Mouse (Mus musculus) ZHBTc4 (cell line): Measurements from ENCODE around the gene Wdr20.

Experiments
- DNase-seq: peaks from one replicate; pipeline ENCODE4 v3.0.0-alpha.2; 2011; ENCODE audit warnings: low read depth, low spot score

Gene Wdr20

DNA sequence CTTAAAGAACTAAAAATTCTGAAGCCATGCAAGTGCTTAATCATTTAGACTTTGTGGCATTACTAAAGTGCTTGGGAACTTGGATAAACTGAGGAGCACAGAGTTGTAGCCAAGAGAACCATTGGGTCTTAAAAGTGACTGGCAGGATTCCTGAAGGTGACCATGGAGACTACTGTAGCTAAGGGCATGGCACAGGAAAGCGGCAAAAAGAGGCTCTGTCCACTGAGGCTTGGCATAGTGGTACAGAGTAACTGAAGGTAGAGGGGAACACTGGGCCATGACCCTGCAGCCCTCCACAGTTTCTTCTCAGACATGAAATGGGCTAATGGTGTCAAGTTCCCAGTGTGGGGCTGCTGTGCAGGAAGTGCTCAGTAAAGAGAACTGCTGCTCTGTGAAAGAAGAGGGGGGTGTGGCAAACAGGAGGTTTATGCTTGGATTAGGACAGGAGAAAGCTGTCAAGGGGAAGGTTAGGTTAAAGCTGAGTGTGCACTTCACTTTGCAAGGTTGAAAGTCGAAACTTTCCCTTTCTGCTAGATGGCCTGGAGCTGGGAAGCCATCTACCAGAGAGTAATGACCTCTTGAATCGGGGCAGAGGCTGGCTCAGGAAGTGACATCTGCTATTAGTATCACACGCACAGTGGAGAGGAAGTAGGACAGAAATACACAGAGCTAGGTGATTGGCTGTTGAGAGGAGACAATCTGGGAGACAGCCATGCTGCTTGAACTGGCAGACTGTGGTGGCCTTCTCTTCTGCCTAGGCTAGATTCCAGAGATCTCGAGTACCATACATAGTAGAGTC lies 38.1 kb downstream of the Wdr20 start:
- peak; percentile 36 for DNase-seq

DNA sequence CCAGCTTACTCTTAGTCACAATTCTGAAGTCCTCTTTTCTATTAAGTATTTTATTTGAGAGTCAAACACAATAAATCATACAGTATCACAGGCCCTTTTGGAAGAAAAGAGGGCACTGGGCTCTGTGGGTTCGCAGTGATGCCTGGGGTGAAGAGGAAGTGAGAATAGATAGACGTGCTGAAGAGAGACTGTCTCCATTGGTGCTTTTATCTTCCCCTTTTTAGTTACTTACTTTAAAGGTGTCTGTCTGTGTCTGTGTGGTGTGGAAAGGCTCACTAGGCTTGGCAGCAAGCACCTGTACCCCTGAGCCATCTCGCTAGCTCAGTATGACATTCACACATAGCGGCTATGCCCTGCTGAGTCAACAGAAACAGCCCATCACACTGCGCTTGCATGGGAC lies 40.1 kb downstream of the Wdr20 start:
- DNase-seq = no peak

DNA sequence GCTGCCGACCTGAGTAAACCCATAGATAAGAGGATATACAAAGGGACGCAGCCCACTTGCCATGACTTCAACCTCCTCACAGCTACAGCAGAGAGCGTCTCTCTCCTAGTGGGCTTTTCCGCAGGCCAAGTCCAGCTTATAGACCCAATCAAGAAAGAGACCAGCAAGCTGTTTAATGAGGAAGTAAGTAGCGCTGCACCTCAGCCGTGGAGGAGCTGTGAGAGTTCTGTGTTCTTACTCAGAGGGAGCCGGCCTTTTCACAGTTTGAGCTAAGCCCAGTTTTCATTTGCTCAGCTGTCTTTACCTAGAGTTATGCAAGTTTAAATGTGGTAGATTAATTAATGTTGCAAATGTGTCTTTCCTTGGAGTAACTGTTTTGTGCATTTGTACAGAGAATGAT lies 41.6 kb downstream of the Wdr20 start:
- DNase-seq = no peak

DNA sequence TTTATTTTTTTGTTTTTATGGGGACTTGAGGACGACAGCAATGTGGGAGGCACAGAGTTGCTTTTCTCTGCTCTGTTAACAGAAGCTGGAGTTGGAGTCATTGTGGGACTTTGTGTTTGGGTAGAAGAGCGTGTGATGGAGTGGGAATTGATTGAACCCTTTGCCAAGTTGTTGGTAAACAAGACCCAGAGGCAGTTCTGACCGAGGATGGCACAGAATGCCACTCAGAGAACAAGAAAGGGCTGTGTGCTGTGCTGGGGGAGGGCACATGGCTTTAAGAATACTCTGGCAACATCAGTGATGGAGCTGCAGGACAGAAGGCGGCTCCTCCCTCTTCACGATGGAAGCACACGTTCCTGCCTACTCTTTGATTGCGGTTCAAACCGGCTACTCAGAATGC lies 43.4 kb downstream of the Wdr20 start:
- no peak for DNase-seq

DNA sequence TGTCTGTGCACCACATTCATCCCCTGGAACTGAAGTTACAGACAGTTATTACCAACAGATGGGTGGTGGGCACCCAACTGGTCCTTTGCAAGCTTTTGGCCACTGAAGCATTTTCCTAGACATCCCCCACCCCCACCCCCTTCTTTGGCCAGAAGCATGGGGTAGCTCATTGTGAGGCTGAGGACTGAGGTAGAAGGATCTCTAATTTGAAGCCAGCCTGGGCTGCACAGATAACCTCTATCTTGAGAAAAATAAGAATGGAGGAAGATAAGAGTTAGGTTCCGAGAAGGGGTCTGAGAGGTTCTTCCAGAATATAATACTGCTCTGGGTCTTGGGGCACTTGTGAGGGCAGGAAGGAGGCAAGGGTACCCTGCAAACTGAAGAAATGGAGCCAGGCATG lies 44.5 kb downstream of the Wdr20 start:
- no peak for DNase-seq

DNA sequence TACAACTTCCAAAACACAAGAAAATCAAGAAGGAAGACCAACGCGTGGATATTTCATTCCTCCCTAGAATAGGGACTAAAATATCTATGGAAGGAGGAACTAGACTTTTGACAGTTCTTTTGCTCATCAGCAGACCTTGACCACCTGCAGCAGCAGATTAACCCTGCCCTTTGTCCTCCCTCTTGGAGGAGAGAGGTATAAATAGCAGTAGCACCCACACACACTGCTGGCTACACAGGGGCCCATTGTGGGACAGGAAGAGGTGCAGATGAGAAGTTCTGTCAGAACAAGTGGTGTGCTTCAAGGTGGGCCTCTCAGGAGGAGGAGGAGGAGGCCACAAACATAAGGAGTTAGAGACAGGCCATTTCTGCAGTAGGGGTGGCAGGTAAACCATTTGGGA lies 46.5 kb downstream of the Wdr20 start:
- DNase-seq = no peak

DNA sequence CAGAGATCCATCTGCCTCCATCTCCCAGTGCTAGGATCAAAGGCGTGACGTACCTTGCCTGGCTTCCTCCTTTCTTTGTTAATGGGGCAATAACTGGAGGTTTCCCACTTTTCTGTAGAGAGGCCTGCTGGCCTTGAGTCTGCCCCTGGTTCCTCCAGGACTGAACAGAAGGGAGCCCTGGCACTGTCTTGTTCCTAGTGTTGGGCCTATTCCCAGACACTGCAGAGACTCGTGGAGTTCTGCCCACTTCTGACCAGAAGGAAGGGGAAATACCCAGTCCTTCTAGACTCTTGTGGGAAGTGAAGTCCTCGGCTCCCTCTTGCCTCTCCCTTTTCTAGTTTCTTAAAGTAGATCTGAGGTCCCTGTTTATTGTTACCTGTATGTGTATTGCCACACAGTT lies 48.5 kb downstream of the Wdr20 start:
- no peak for DNase-seq

DNA sequence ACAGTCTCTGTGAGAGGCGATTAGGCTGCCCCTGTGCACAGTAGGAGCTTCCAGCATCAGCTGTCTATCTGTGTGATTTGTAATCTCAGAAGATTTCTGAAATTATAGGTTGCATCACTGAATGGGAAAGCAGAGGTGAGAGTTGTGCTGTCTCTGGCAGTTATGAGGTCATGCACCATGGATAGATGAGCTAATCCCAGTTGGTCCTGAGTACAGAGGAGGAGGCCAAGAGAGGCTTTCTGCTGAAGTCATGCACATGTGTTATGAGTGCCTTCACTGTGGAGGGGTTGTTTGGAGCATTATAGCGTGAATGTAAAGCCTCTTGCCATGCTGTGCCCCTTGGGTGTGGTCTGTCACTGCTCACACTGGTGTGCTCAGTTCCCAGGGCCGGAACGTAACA lies 52.8 kb downstream of the Wdr20 start:
- DNase-seq = no peak

DNA sequence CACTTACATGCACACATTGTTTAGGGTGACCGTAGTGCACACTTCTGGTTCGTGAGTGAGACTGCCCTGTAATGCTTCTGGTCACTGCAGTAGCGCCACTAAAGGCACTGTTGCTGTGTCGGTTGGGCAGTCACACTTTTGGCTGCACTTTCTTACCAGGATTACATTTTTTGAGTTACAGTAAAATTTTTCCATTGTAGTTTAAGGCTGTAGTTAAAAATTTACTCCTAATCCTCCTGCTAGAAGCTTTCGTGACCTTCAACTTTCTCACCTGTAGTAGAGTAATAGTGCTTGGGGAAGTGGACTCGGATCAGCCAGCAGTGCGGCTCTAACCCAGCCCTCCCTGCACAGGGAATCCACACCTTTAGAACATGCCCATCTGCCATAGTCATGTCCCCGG lies 53.3 kb downstream of the Wdr20 start:
- no peak for DNase-seq

DNA sequence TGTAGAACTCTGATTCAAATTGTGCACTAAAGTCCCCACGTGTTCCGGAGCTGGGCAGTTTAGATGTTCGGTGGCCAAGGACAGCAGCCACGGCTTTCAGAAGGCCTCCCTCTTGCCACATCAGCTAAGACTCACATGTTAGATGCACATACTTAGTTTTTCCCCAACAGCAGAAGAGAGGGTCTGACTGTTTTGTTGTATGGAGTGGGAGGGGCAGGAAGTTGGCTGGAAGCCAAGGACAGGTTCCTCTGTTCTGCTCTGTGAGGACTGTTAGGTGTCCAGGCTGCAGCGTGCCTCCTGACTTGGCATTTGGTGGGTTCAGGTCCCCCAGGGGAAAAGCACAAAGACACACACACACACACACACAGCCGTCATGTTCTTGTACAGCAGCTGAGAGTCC lies 57.3 kb downstream of the Wdr20 start:
- peak; percentile 33 for DNase-seq

DNA sequence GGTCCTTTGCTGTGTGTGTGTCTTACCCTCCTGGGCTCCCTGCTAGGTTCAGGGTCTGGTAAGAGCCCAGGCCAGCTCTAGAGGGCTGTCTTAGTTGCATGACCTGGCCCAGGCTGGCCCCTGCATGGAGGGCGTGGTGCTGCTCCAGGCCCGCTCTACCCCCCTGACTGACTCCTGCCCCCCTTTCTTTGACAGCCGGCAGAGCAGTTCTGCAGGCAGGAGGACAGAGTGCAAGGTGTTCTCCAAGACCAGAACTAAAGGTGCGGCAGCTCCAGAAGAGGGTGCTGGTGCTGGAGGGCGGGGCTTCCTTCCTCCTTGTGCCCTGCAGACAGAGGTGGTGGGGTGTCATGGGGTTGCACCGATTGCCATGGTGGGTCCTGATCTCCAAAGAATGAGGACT lies 59.0 kb downstream of the Wdr20 start:
- DNase-seq = no peak

DNA sequence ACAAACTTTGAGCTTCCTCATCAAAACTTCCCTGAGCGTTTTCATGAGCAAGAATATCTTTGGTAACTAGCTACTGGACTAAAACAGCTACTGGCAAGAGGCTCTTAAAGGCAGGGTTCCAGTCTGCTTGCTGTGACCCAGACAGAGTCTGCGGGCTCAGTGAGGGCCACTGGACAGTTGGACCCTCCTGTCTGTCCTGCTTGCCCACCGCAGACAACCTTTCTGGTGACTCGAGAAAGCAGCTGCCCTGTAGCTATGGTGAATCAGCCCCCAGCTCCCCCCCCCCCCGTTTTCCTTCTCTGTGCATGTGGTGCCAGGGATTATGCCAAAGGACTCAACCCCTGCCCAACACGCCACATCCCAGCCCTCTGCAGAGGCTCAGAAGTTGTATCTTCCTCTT lies 59.5 kb downstream of the Wdr20 start:
- no peak for DNase-seq

DNA sequence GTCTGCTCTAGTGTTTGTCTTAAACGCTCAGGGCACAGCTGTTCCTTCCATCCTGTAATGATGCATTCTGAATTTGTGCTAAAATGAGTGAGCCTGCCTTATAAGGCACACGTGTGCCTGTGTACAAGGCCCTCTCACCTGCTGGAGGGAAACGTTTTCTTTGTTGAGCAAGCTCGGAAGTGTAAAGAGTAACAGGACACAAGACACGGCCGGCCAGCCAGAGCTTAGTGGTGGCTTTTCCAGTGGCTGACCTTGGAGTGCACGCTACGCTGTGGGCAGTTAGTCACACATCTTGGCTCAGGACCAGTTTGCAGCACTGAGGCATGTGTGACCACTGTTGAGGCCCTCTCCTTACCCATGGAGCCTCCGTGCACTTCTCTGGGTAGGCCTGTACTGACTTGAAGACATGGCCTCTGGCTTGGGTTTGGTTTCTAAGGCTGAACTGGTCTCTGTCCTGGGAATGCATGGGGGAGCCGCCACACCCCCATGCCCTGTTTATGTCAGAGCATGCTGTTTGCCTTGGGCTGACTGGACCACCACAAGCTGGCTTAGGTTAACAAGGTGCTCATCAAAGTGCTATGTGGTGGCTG lies 60.2 kb downstream of the Wdr20 start:
- no peak for DNase-seq

DNA sequence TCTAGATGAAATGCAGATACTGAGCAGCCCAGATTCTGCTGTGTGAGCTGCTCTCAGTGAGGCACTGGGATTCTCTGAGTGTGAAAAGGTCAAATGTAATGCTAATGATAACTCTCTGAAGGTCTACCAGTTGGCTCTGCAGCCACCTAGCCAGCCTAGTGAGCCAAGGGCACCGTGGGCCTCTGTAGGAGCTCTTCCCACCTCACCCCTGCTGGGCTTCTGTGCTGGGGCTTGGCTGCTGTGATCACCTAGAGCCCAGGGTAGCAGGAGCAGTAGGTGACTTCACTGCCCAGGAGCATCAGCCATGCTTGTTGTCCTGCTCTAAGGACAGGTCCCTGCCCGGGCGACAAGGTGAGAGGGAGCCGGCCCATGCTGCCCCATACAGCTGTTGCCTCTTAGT lies 61.5 kb downstream of the Wdr20 start:
- DNase-seq = no peak

DNA sequence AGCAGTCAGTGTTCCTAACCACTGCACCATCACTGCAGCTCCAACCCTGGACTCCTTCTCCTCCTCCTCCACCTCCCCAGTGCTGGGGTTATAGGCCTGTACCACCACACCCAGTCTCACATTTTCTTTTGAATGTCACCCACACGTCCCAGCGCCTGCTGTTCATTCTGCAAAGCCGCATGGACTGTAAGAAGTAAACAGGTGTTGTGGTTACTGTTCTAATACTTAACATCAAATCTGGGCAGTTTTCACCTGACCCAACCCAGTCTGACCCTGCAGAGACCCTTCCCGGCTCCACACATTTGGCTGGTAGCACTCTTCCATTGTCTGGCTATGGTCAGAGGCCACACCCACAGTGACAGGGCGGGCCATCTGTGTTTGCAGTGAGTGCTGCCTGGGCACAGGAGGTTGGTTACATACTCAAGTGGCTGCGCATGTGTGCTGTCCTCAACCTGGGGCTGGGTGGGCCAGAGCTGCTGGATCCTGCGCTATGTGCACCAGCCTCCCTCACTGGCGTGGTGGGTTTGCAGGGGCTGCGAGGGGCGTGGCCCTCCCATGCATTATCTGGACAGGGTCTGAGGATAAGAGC lies 64.2 kb downstream of the Wdr20 start:
- DNase-seq = peak; percentile 73

DNA sequence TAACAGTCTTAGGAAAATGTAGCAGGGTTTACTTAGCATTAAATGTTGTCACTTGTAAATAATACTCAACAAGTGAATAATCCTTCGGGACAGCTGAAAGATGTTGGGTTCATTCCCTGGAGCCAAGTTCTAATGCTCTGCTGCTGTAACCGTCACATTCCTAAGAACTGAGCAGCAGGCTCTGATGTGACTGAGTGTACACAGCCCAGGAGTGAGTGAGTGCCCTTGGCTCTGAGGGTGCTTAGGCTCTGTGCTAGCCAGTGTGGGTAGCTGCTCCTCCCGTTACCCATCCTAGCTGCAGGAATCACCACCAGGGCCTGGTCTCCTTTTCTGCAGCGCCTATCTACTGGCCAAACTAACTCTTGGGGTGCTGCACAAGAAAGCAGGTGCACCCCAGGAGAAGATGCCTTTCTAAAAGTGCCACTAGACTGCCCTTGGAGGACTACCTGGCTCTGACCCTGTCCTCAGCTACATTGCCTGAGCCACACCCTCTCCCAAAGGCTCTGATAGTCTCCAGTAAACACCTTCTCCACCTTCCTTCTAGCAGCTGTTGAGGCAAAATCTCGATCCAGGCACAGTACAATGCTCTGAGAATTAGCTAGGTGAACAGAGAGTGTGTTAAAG lies 65.0 kb downstream of the Wdr20 start:
- DNase-seq = no peak

DNA sequence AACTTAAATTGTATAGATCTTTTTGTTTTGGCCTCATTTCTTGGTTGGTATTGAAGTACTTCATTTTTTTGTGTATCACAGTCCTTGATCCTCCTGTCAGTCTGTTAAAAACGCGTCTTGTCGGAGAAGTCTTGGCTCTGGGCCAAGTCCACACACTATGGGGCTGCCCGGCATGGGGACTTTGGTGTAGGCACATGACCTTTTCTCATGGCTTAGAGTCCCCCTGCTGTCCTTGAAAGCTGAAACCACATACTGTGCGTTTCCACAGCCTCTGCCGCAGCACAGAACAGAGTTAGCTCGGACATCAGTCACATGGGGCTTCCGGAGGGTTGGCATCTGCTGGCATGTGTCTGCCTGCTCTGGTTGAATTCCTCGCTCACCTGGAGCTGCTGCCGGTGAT lies 66.5 kb downstream of the Wdr20 start:
- DNase-seq = peak; percentile 56

DNA sequence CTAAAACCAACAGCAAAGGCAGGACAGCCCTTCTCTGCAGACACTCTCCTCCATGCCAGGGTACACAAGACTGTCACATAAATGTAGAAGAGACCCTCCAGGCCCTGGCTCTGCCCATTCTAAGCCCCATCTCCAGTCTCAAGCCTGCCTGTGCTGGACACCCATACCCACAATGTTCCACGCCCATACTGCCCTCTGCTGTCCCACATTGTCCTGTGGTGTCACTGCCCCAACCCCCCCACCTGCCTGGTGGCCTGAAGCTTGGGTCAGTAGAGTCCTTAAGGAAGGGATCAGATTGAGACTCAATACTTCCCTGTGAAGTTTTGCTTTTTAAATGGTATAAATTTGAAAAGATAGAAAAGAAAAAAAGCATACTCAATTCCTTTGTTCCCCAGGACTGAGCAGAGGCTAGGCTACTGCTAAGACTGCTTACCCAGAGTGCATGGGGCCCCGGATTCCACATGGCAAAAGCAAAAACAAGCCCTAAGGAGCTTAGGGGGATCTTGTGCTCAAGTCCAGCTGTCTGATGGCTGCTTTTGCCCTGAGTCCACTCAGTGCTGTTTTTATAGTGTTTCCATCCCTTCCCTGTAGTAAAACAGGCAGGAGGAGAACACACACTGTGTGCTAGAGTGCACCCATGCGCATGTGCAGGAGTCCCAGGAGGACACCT lies 68.7 kb downstream of the Wdr20 start:
- no peak for DNase-seq

DNA sequence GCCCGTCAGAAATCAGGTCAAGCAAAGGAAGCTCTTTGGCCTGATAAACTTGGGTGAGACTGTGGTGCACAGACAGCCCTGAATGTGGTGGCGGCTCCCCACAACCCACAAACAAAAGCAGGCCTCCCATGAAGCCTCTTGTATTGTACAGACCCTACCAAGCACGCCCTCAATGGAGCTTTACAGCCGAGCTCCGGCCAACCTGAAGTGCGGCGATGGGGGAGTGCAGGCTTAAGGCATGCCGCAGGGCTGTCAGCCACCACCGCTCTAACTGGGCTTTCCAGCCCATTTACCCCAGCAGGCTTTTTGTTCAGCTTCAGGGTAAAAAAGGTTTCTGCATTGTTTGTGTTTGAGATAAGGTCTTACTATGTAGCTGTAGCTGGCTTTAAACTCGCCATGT lies 70.7 kb downstream of the Wdr20 start:
- DNase-seq = no peak

DNA sequence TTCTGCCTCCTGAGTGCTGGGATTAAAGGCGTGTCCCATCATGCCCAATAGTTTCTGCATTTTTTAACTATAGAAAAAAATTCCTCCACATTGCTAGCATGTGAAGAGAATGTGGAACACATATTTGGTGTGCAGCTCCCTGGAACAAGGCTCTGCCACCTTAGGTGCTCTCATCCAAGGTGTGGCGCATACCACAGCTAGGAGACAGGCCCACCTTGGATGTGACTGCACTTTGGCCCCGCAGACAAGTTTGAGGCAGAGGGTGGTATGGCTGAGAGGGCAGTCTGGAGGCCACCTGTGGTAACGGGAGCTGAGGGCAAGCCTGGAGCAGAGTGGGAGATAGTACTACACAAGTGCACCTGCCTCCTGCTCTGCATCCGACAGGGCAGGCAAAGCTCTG lies 71.1 kb downstream of the Wdr20 start:
- DNase-seq = no peak

DNA sequence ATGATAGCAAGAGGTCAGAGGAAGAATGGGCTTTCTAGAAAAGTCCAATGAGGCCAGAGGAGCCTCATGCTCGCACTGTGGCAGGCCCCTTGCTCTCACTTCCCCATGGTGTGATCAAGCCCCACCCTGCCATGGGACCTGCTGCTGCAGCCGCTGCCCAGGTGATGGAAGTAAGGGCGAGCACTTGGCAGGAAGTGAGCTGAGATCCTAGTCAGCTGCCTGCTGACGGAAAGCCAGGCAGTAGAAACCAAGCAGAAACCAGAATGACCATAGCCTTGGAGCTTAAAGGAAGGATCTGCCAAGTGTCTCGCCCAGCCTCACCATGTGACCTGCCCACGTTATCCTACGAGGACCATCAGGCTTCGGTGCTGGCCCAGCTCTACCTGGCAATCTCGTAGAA lies 75.4 kb downstream of the Wdr20 start:
- no peak for DNase-seq

DNA sequence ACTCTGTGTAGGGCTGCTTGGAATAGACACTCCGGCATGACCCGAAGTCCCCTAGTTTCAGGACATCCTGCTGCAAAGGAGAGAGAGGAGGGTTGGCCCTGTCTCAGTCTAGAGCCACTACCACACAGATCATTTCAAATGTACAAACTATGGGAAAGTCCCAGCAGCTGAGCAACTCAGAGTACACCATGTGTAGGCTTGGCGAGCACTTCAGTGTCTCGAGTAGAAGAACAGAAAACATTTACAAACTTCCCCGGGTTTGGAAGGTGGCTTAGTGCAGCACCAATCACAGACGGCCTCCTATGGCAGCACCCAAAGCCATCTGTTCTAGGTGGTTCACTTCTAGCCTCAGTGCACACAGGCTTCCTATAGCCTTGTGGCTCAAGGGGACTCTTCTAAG lies 75.9 kb downstream of the Wdr20 start:
- no peak for DNase-seq
